Mouse (Mus musculus): ENCODE results near the gene Snx18. TPM values are rescaled to one million over a fixed set of nuclear protein-coding genes. Genes with fewer than 3 reads are reported as not detected.

Snx18 gene
- polyA plus RNA-seq, 1 experiment from 2014 or later: 8.3 TPM

DNA sequence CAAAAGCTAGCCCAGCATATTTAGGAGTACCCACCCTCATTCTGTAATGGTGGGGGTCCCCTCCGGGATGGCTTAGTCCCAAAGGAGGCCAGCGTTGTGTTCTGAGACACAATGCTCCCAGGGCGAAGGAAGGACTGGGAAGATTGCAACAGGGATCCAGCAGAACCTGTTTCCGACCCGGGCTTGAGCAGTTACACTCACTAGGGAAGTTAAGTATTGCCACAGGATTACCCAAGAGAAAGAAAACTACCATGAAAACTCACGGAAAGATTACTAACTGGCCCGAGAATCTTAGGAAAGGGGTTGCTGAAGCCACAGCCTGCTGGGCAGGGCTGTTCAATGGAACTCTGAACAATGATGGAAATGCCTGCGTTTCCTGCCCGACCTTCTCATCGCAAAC is 4.5 kb downstream of the Snx18 start:
- Histone ChIP-seq H3K27me3 (no peaks in the 10 kb centered on the region), H3K9me3 (replicated peaks) (no peaks in the 10 kb centered on the region), H3K4me3 (peak overlapping the region; percentile 14), H3K4me1 (peaks cover 74% of the 10 kb centered on the region), H3K36me3 (ENCODE audit: poor library complexity, severe bottlenecking) (no peaks in the 10 kb centered on the region), H3K27ac (no peak overlapping the region), H3K9ac (peak overlapping the region; percentile 90; the same call in 1 of the 2 replicates), H3K4me2 (peak overlapping the region; percentile 90)
- WGBS: 40% methylated on average over 10 of the region's 10 CpGs
- no peak for ATAC-seq

DNA sequence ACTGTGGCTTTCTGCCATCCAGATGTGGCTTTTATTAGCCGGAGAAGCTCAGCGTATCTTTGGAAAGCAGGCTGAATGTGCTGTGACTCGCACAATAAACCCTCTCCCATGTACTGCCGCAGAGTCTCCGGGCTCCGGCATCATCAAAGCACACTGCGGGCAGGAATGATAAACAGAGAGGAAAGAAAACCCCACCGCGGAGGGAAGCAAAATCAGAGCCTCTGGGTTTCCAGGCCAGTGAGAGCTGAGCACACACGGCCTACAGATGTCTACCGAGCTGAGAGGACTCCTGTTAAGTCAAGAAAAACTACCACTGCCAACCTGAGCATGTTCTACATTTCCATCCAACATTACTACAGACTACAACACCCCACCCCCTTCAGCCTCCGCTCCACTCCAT is 5.0 kb downstream of the Snx18 start:
- 0 out of 2 replicates have a peak overlapping the region, but pooled peaks have one; percentile 14 for H3K4me3 ChIP-seq
- H3K9ac ChIP-seq: 0 out of 2 replicates have a peak overlapping the region, but pooled peaks have one; percentile 90
- WGBS: 38% methylated on average over 12 of the region's 12 CpGs
- no peaks in the 10 kb centered on the region for H3K36me3 ChIP-seq (ENCODE audit: poor library complexity, severe bottlenecking)
- H3K9me3 ChIP-seq (replicated peaks): no peaks in the 10 kb centered on the region
- no peak for ATAC-seq
- no peak overlapping the region for H3K27ac ChIP-seq
- peak overlapping the region; percentile 90 for H3K4me2 ChIP-seq
- H3K27me3 ChIP-seq: no peaks in the 10 kb centered on the region
- peaks cover 74% of the 10 kb centered on the region for H3K4me1 ChIP-seq

DNA sequence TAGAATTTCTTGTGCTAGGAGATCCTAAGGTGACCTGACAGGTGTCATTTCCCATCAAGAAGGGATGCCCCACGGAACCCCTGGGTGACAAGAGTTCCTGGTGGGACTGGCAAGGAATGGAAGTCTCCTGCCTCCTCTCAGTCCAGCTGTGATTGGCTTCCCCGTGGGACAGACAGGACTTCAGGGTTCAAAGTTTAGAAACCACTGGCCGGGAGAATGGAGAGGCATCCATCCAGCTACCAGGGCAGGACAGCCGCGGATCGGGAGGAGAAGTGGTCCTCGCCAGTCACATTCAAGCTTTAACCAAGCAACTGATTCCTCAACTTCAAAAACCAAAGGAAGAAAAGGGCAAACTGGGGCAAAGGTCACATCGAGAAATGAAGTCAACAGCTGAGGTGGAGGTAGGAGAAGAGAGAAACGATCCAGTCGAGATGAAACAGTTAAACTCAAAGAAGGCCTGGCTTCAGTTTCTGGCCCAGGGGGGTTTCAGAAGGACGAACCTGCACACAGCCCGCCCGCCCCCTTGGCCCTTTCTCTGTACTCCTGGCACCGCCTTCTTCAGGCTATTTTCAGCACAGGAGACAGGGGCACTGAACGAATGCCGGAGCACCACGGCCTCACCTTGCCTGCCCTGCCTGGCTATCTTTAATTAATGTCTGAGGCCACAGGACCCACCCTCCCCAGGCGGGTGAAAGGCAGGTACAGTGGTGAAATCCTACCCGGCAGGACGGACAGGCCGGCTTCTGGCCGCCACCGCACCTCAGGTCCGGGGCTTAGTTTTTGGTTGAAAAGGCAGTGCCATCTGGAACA is 6.0 kb downstream of the Snx18 start:
- no peak for ATAC-seq
- peak overlapping the region; percentile 90; the same call in 1 of the 2 replicates for H3K4me2 ChIP-seq
- WGBS: 79% methylated on average over 24 of the region's 24 CpGs
- no peaks in the 10 kb centered on the region for H3K27me3 ChIP-seq
- peaks cover 76% of the 10 kb centered on the region for H3K4me1 ChIP-seq
- H3K9ac ChIP-seq: no peak overlapping the region
- H3K4me3 ChIP-seq: no peak overlapping the region
- no peaks in the 10 kb centered on the region for H3K36me3 ChIP-seq (ENCODE audit: poor library complexity, severe bottlenecking)
- H3K27ac ChIP-seq: no peak overlapping the region
- H3K9me3 ChIP-seq (replicated peaks): no peaks in the 10 kb centered on the region

DNA sequence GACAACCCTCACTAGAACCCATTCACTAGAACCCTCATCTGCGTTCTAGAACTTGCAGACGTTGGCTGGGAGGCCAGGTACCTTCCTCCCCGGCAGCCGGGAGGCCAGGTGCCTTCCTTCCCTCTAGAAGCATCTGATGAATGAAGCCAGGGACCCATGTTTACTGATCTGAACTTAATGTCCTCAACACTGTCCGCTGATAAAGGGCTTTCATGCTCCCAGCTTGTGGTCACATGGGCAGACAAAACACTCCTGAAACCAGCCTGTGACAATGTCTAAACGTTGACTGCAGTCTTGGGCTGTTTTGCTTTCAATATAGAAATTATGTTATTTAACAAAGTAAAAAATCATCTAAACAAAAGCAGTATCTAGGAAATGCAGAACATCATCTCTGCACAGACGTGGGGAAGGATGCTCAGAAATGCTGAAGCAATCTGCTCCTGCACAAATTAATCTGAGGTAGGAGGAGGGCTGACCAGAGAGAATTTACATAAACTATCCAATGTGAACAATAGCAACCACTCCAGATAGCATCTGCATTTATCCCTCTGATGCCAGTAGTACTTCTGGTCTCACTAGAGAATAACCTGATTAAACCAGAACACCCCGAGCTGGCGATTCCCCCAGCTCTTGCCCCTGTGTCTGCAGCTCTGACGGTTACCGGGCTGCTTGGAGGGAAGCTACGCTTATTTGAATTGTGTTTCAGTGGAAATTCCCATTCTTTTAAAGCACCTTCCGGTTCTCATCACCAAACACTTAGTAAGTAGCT is 7.4 kb downstream of the Snx18 start:
- no peaks in the 10 kb centered on the region for H3K27me3 ChIP-seq
- WGBS: 52% methylated on average over 13 of the region's 13 CpGs
- H3K27ac ChIP-seq: no peak overlapping the region
- H3K36me3 ChIP-seq (ENCODE audit: poor library complexity, severe bottlenecking): peaks cover 3% of the 10 kb centered on the region; the same call in 1 of the 2 replicates
- no peak for ATAC-seq
- no peak overlapping the region for H3K9ac ChIP-seq
- H3K4me3 ChIP-seq: no peak overlapping the region
- H3K4me2 ChIP-seq: no peak overlapping the region
- no peaks in the 10 kb centered on the region for H3K9me3 ChIP-seq (replicated peaks)
- peaks cover 63% of the 10 kb centered on the region for H3K4me1 ChIP-seq

DNA sequence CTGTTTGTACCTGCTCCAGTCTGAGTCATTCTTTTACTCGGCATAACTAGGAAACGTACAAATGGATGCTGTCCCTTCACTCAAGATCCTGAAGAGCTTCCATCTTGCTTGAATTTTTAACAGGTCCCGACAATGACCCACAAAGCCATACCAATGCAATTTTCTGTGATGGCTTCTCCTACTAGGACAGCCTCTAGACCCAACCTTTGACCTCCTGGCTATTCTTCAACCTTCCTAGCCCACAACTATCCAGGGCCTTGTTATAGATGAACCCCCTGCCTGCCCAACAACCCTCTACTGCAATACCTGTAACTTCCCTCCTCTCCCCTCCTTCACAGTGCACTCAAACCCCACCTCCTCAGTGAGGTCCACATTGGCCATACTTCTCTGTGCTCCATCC is 8.9 kb downstream of the Snx18 start:
- peaks cover 48% of the 10 kb centered on the region for H3K4me1 ChIP-seq
- H3K27ac ChIP-seq: no peak overlapping the region
- no peaks in the 10 kb centered on the region for H3K9me3 ChIP-seq (replicated peaks)
- H3K9ac ChIP-seq: no peak overlapping the region
- H3K36me3 ChIP-seq (ENCODE audit: poor library complexity, severe bottlenecking): peaks cover 3% of the 10 kb centered on the region; the same call in 1 of the 2 replicates
- 96% methylated on average over 3 of the region's 3 CpGs for WGBS
- ATAC-seq: no peak
- H3K4me3 ChIP-seq: no peak overlapping the region
- no peak overlapping the region for H3K4me2 ChIP-seq
- no peaks in the 10 kb centered on the region for H3K27me3 ChIP-seq

DNA sequence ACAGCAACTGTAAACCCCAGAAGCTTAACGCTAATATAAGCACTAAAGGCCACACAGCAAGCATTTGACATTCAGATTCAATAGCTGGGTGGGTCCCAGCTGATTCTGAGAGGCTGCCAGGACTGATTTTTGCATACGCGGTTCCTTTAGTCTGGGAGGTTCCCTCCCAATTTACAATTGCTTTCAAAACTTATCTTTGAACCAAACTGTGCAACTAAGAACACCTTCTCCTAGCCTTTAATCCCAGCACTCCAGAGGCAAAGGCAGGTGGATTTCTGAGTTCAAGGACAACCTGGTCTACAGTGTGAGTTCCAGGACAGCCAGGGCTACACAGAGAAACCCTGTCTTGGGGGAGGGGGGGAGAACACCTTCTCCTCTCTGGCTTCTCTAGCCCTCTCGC is 10.5 kb downstream of the Snx18 start:
- no peak overlapping the region for H3K4me3 ChIP-seq
- peaks cover 42% of the 10 kb centered on the region for H3K4me1 ChIP-seq
- H3K9me3 ChIP-seq (replicated peaks): no peaks in the 10 kb centered on the region
- H3K27ac ChIP-seq: no peak overlapping the region
- 69% methylated on average over 4 of the region's 4 CpGs for WGBS
- no peaks in the 10 kb centered on the region for H3K27me3 ChIP-seq
- H3K4me2 ChIP-seq: no peak overlapping the region
- ATAC-seq: no peak
- peaks cover 3% of the 10 kb centered on the region; the same call in 1 of the 2 replicates for H3K36me3 ChIP-seq (ENCODE audit: poor library complexity, severe bottlenecking)
- H3K9ac ChIP-seq: no peak overlapping the region

DNA sequence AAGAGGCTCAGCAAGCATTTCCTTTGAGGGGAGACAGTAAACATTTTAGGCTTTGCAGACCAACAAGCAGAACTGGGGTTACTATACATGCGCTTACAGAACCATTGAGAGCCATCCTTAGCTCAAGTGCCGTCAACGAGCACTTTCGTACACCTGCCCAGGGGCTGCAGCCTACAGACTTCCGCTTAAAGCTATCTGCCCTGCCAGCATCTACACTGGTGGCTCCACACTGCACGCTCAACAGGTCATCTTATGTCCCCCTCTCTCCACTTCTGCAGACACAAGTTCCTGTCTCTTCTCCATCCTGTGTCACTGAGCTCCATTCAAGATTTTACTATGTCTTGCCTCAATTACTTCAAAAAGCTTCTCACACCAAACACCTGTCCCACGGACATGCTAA is 11.0 kb downstream of the Snx18 start:
- no peak overlapping the region for H3K27ac ChIP-seq
- no peaks in the 10 kb centered on the region for H3K27me3 ChIP-seq
- peaks cover 37% of the 10 kb centered on the region for H3K4me1 ChIP-seq
- no peak overlapping the region for H3K9ac ChIP-seq
- no peak overlapping the region for H3K4me3 ChIP-seq
- H3K4me2 ChIP-seq: no peak overlapping the region
- ATAC-seq: no peak
- WGBS: 92% methylated on average over 7 of the region's 7 CpGs
- no peaks in the 10 kb centered on the region for H3K9me3 ChIP-seq (replicated peaks)
- H3K36me3 ChIP-seq (ENCODE audit: poor library complexity, severe bottlenecking): peaks cover 3% of the 10 kb centered on the region; the same call in 1 of the 2 replicates

DNA sequence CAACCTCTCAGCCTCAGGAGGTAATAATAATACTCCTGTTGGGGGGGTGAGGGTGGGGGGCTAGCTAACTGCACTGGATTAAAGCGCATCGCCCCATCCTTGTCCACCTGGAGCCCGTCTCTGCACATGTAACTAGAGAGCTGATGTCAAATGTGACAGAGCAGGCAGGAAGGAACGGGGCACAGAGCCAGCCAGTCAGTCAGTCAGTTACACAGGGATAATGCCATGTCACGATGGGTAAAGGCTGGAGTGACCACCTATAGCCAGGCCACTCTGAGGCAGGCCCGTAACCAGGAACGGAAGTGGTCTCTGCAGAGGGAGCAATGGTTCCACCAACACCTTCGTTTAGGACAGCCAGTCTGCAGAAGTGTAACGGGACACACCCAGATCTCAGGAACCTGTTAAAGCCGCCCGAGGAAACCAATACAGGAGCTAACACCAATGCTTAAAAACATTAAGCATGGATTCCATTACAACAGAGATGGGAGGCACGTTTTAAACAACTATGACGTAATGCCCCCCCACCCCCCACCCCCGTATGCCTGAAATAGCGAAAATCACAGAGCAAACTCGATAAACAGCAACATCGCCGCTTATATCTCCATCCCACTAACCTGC is 11.5 kb downstream of the Snx18 start:
- Histone ChIP-seq H3K27ac (no peak overlapping the region), H3K9me3 (replicated peaks) (no peaks in the 10 kb centered on the region), H3K36me3 (ENCODE audit: poor library complexity, severe bottlenecking) (peaks cover 3% of the 10 kb centered on the region; the same call in 1 of the 2 replicates), H3K4me3 (no peak overlapping the region), H3K4me2 (no peak overlapping the region), H3K4me1 (peaks cover 32% of the 10 kb centered on the region), H3K9ac (no peak overlapping the region), H3K27me3 (no peaks in the 10 kb centered on the region)
- 93% methylated on average over 18 of the region's 18 CpGs for WGBS
- ATAC-seq: no peak

DNA sequence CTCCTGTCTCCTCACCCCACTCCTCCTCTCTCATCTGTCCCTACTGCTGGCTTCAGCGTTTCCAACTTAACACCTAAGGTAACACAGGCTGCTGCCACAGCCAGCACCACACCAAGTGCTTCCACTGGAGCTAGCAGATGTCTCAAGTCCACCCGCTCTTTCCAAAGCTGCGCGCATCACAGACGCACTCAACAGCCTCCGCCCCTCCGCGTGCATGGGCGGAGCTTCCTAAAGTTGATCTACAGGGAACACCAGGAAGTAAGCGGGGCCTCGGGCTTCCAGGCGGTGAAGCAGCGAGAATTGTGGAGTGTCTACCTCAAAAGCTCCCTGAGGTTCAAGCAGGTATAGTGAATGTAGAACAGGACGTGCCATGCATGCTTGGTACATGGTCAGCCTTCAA is 12.2 kb downstream of the Snx18 start:
- Histone ChIP-seq H3K9ac (no peak overlapping the region), H3K4me1 (peaks cover 25% of the 10 kb centered on the region), H3K27ac (no peak overlapping the region), H3K4me3 (no peak overlapping the region), H3K36me3 (ENCODE audit: poor library complexity, severe bottlenecking) (peaks cover 6% of the 10 kb centered on the region; the same call in 1 of the 2 replicates), H3K9me3 (replicated peaks) (no peaks in the 10 kb centered on the region), H3K4me2 (no peak overlapping the region), H3K27me3 (no peaks in the 10 kb centered on the region)
- no peak for ATAC-seq
- WGBS: 90% methylated on average over 14 of the region's 14 CpGs

DNA sequence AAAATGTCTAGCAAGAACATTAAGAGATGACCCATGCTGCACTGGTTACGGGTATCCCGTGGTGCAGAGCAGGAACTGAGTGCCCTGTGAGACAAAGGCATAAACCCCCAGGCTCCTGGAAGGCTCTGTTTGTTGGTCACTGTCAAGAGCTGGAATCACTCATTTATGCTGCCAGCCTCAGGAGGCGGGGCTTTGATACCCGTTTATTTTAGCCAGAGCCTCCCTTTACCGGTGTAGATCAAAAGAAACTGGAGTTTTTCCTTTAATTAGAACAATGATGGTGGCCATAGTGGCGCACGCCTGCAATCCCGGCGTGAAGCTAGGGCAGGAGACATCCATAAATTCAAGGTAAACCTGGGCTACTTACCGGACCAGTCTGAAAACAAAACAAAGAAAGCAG is 12.7 kb downstream of the Snx18 start:
- Histone ChIP-seq H3K9ac (no peak overlapping the region), H3K9me3 (replicated peaks) (no peaks in the 10 kb centered on the region), H3K27me3 (no peaks in the 10 kb centered on the region), H3K27ac (no peak overlapping the region), H3K4me3 (no peak overlapping the region), H3K4me2 (no peak overlapping the region), H3K36me3 (ENCODE audit: poor library complexity, severe bottlenecking) (peaks cover 7% of the 10 kb centered on the region; the same call in 1 of the 2 replicates), H3K4me1 (peaks cover 20% of the 10 kb centered on the region)
- 93% methylated on average over 10 of the region's 10 CpGs for WGBS
- no peak for ATAC-seq

DNA sequence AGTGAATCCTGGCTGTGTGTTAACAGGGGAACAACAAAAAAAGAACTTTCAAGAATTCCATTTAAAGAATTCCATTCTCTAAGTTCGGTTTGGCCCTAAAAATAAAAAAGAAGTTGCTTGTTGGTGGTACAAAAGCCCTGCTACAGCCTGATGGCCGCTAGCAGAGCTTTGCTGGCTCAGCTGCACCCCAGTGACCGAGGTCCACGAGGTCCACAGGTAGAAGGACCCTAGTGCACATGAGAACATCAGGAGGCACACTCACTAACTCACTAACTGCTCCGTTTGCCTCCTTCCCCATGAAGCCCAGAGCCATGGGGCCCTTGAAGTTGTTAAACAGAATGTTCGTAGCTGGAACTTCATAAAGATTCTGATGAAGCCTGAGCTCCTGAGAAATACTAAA is 14.0 kb downstream of the Snx18 start:
- Histone ChIP-seq H3K9ac (no peak overlapping the region), H3K4me2 (no peak overlapping the region), H3K9me3 (replicated peaks) (no peaks in the 10 kb centered on the region), H3K36me3 (ENCODE audit: poor library complexity, severe bottlenecking) (peaks cover 7% of the 10 kb centered on the region; the same call in 1 of the 2 replicates), H3K27ac (no peak overlapping the region), H3K4me1 (peaks cover 18% of the 10 kb centered on the region), H3K4me3 (no peak overlapping the region), H3K27me3 (no peaks in the 10 kb centered on the region)
- no peak for ATAC-seq
- 71% methylated on average over 6 of the region's 6 CpGs for WGBS

DNA sequence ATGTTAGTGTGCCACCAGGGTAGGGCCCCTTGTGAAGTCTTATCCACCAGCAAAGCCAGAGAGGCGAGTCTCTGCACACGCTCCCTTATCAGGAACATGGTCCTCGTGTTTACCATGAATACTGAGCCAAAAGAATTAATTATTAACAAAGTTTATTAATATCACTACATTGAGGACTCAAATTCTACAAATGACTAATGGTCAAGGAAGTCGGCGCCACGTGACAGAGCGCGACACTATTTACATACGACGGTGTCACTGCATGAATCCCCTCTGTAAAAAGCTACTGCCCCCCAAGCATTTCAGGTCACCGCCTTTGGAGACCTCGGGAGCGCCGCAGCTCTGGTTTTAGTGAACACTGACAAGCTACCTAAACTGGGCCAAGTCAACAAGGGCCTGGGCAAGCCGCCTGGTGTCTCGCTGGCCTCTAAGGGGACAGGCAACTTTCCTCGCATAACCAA is 15.5 kb downstream of the Snx18 start:
- no peaks in the 10 kb centered on the region for H3K27me3 ChIP-seq
- H3K27ac ChIP-seq: no peak overlapping the region
- H3K9ac ChIP-seq: no peak overlapping the region
- H3K36me3 ChIP-seq (ENCODE audit: poor library complexity, severe bottlenecking): peaks cover 7% of the 10 kb centered on the region; the same call in 1 of the 2 replicates
- no peak overlapping the region for H3K4me3 ChIP-seq
- H3K4me2 ChIP-seq: no peak overlapping the region
- 90% methylated on average over 17 of the region's 17 CpGs for WGBS
- peaks cover 20% of the 10 kb centered on the region for H3K4me1 ChIP-seq
- ATAC-seq: no peak
- no peaks in the 10 kb centered on the region for H3K9me3 ChIP-seq (replicated peaks)

All from forebrain, embryonic 13.5 days (tissue).